Mouse (Mus musculus) heart, postnatal 0 days (tissue): Measurements from ENCODE around the gene Gsap.

Experiments
- CTCF ChIP-seq: IDR thresholded peaks from 2 replicates; pipeline ENCODE4 v1.5.1; 2016; ENCODE audit warnings: antibody characterized with exemption, control low read depth, low read depth
- EP300 ChIP-seq: IDR thresholded peaks from 2 replicates; pipeline ENCODE4 v1.6.1; 2016; ENCODE audit warnings: antibody characterized with exemption, low read depth

- TF ChIP-seq CTCF (no peak), EP300 (no peak)
Measured at GRCm38 (mm10) chr5:21348366-21348765, 162.3 kb downstream of the Gsap start.
